Mouse (Mus musculus) c-Kit-positive CD71-negative TER-119-negative erythroid progenitor cells, embryonic 14.5 days (primary cell): ENCODE results near the gene Egfem1.

Source experiments
- DNase-seq: peaks from one replicate; pipeline ENCODE4 v3.0.0-alpha.2; 2013; ENCODE audit warnings: low read depth

Egfem1 gene

GRCm38 (mm10) chr3:29345805-29346204, 264.0 kb downstream of the Egfem1 start:
- no peak for DNase-seq

- DNase-seq: no peak
Observed at GRCm38 (mm10) chr3:29366907-29367306, 285.1 kb downstream of the Egfem1 start.

- no peak for DNase-seq
Observed at GRCm38 (mm10) chr3:29370519-29370918, 288.7 kb downstream of the Egfem1 start.

GRCm38 (mm10) chr3:29381255-29381654, 299.4 kb downstream of the Egfem1 start:
- no peak for DNase-seq

GRCm38 (mm10) chr3:29399064-29399463, 317.2 kb downstream of the Egfem1 start:
- DNase-seq: no peak

- DNase-seq: no peak
Observed at GRCm38 (mm10) chr3:29421634-29422033, 339.8 kb downstream of the Egfem1 start.

- DNase-seq: no peak
Observed at GRCm38 (mm10) chr3:29432109-29433091, 350.6 kb downstream of the Egfem1 start.

- no peak for DNase-seq
Observed at GRCm38 (mm10) chr3:29443024-29443423, 361.2 kb downstream of the Egfem1 start.

GRCm38 (mm10) chr3:29444661-29445060, 362.8 kb downstream of the Egfem1 start:
- DNase-seq: no peak

GRCm38 (mm10) chr3:29446081-29446480, 364.3 kb downstream of the Egfem1 start:
- no peak for DNase-seq

- no peak for DNase-seq
Observed at GRCm38 (mm10) chr3:29448829-29449406, 367.1 kb downstream of the Egfem1 start.

- DNase-seq: no peak
Observed at GRCm38 (mm10) chr3:29498211-29498610, 416.4 kb downstream of the Egfem1 start.

- DNase-seq: no peak
Observed at GRCm38 (mm10) chr3:29499188-29499587, 417.4 kb downstream of the Egfem1 start.

- DNase-seq: no peak
Observed at GRCm38 (mm10) chr3:29525298-29525962, 443.6 kb downstream of the Egfem1 start.

GRCm38 (mm10) chr3:29525963-29526301, 444.1 kb downstream of the Egfem1 start:
- no peak for DNase-seq

- DNase-seq: no peak
Observed at GRCm38 (mm10) chr3:29539211-29539610, 457.4 kb downstream of the Egfem1 start.

- DNase-seq: no peak
Observed at GRCm38 (mm10) chr3:29539902-29540301, 458.1 kb downstream of the Egfem1 start.

GRCm38 (mm10) chr3:29541477-29542079, 459.8 kb downstream of the Egfem1 start:
- no peak for DNase-seq

- DNase-seq: no peak
Observed at GRCm38 (mm10) chr3:29544056-29544455, 462.2 kb downstream of the Egfem1 start.

GRCm38 (mm10) chr3:29563171-29563570, 481.3 kb downstream of the Egfem1 start:
- no peak for DNase-seq

- DNase-seq: no peak
Observed at GRCm38 (mm10) chr3:29578055-29578860, 496.4 kb downstream of the Egfem1 start.

GRCm38 (mm10) chr3:29582749-29583148, 500.9 kb downstream of the Egfem1 start:
- no peak for DNase-seq
